Mouse (Mus musculus) midbrain, embryonic 15.5 days (tissue): ENCODE measurements around the gene Scfd2. TPM values are rescaled to one million over a fixed set of nuclear protein-coding genes. Genes with fewer than 3 reads are reported as not detected.

Source experiments
- ATAC-seq: fragments of 200-750 bp; cut with Nextera tagmentation; replicated peaks from 2 replicates; pipeline ENCODE4 v1.8.0; 2017; ENCODE audit warnings: moderate TSS enrichment
- H3K27ac ChIP-seq: fragments of 300-500 bp; sonication (generic); 2 replicates; pipeline ENCODE4 v1.5.1; 2015; ENCODE audit warnings: mild to moderate bottlenecking, inconsistent platforms
- H3K27me3 ChIP-seq: fragments of 300-500 bp; sonication (generic); replicated peaks from 2 replicates; pipeline ENCODE4 v1.6.1; 2015; ENCODE audit warnings: inconsistent platforms
- H3K36me3 ChIP-seq: fragments of 300-500 bp; sonication (generic); replicated peaks from 2 replicates; pipeline ENCODE4 v1.6.1; 2015; ENCODE audit warnings: inconsistent platforms
- H3K4me1 ChIP-seq: fragments of 300-500 bp; sonication (generic); 2 replicates; pipeline ENCODE4 v1.6.1; 2015; ENCODE audit warnings: inconsistent platforms
- H3K4me2 ChIP-seq: fragments of 300-500 bp; sonication (generic); 2 replicates; pipeline ENCODE4 v1.6.1; 2015; ENCODE audit warnings: inconsistent platforms, mild to moderate bottlenecking, moderate library complexity
- H3K4me3 ChIP-seq: fragments of 300-500 bp; sonication (generic); 2 replicates; pipeline ENCODE4 v1.5.1; 2015; ENCODE audit warnings: mild to moderate bottlenecking, inconsistent platforms
- H3K9ac ChIP-seq: fragments of 300-500 bp; sonication (generic); 2 replicates; pipeline ENCODE4 v1.6.1; 2015; ENCODE audit warnings: mild to moderate bottlenecking, inconsistent platforms
- H3K9me3 ChIP-seq: fragments of 300-500 bp; sonication (generic); 2 replicates; pipeline ENCODE4 v1.6.1; 2016; ENCODE audit warnings: inconsistent platforms
- WGBS: fragments of 180-500 bp; shearing (Covaris S2); methylation state at CpG from one replicate; pipeline ENCODE4 v1.1.7; 2015; ENCODE audit warnings: mixed read lengths; 5-methylcytosine and 5-hydroxymethylcytosine counted together
- polyA plus RNA-seq: library from polyadenylated mRNA; unstranded; fragments of >200 nt; fragmentation: Nextera tagmentation; extraction: Ambion mirVana; gene quantifications from 2 replicates; pipeline ENCODE4 v1.2.1, GENCODE M21; 2015

Gene Scfd2
- polyA plus RNA-seq, 1 experiment from 2014 or later = 20.0 TPM

- Histone ChIP-seq H3K36me3 (no peaks in the 10 kb centered on the region), H3K4me3 (no peak overlapping the region), H3K27me3 (peaks cover 14% of the 10 kb centered on the region; the same call in 1 of the 2 replicates), H3K9ac (no peak overlapping the region), H3K4me2 (no peak overlapping the region), H3K27ac (no peak overlapping the region), H3K4me1 (no peaks in the 10 kb centered on the region), H3K9me3 (no peaks in the 10 kb centered on the region)
- WGBS = 73% methylated on average over 12 of the region's 12 CpGs
- no peak for ATAC-seq
These were observed 215.9 kb downstream of the Scfd2 start for GRCm38 (mm10) chr5:74315471-74316245.

GRCm38 (mm10) chr5:74314501-74314900, 217.1 kb downstream of the Scfd2 start:
- ATAC-seq = no peak
- H3K4me2 ChIP-seq = no peak overlapping the region
- no peak overlapping the region for H3K4me3 ChIP-seq
- no peaks in the 10 kb centered on the region for H3K4me1 ChIP-seq
- H3K36me3 ChIP-seq = no peaks in the 10 kb centered on the region
- no peaks in the 10 kb centered on the region for H3K9me3 ChIP-seq
- WGBS = 38% methylated on average over 6 of the region's 6 CpGs
- H3K27ac ChIP-seq = no peak overlapping the region
- peaks cover 14% of the 10 kb centered on the region; the same call in 1 of the 2 replicates for H3K27me3 ChIP-seq
- H3K9ac ChIP-seq = no peak overlapping the region

GRCm38 (mm10) chr5:74313542-74313941, 218.0 kb downstream of the Scfd2 start:
- Histone ChIP-seq H3K9me3 (no peaks in the 10 kb centered on the region), H3K27ac (no peak overlapping the region), H3K36me3 (no peaks in the 10 kb centered on the region), H3K4me2 (no peak overlapping the region), H3K4me1 (no peaks in the 10 kb centered on the region), H3K27me3 (peaks cover 14% of the 10 kb centered on the region; the same call in 1 of the 2 replicates), H3K4me3 (no peak overlapping the region), H3K9ac (no peak overlapping the region)
- no peak for ATAC-seq
- 86% methylated on average over 7 of the region's 7 CpGs for WGBS

- Histone ChIP-seq H3K27me3 (peaks cover 14% of the 10 kb centered on the region; the same call in 1 of the 2 replicates), H3K9ac (no peak overlapping the region), H3K36me3 (no peaks in the 10 kb centered on the region), H3K4me1 (no peaks in the 10 kb centered on the region), H3K9me3 (no peaks in the 10 kb centered on the region), H3K27ac (no peak overlapping the region), H3K4me3 (no peak overlapping the region), H3K4me2 (no peak overlapping the region)
- no peak for ATAC-seq
- 24% methylated on average over 6 of the region's 6 CpGs for WGBS
These were observed 219.7 kb downstream of the Scfd2 start for GRCm38 (mm10) chr5:74311865-74312264.

- peak; percentile 60; the same call in 1 of the 2 replicates for ATAC-seq
- Histone ChIP-seq H3K4me3 (no peak overlapping the region), H3K4me1 (no peaks in the 10 kb centered on the region), H3K27ac (no peak overlapping the region), H3K4me2 (no peak overlapping the region), H3K27me3 (peaks cover 14% of the 10 kb centered on the region; the same call in 1 of the 2 replicates), H3K9me3 (no peaks in the 10 kb centered on the region), H3K36me3 (no peaks in the 10 kb centered on the region), H3K9ac (no peak overlapping the region)
- 25% methylated on average over 6 of the region's 6 CpGs for WGBS
These were observed 220.2 kb downstream of the Scfd2 start for GRCm38 (mm10) chr5:74311200-74311825.

- no peaks in the 10 kb centered on the region for H3K4me1 ChIP-seq
- no peak overlapping the region for H3K4me3 ChIP-seq
- no peaks in the 10 kb centered on the region for H3K36me3 ChIP-seq
- WGBS = 84% methylated on average over 5 of the region's 5 CpGs
- no peak overlapping the region for H3K4me2 ChIP-seq
- no peak overlapping the region for H3K27ac ChIP-seq
- H3K27me3 ChIP-seq = peaks cover 14% of the 10 kb centered on the region; the same call in 1 of the 2 replicates
- no peak for ATAC-seq
- no peak overlapping the region for H3K9ac ChIP-seq
- no peaks in the 10 kb centered on the region for H3K9me3 ChIP-seq
These were observed 221.5 kb downstream of the Scfd2 start for GRCm38 (mm10) chr5:74310101-74310500.

- Histone ChIP-seq H3K9ac (no peak overlapping the region), H3K4me1 (no peaks in the 10 kb centered on the region), H3K9me3 (no peaks in the 10 kb centered on the region), H3K27ac (no peak overlapping the region), H3K27me3 (0 out of 2 replicates have a peak, but pooled peaks cover 3% of the 10 kb centered on the region), H3K36me3 (no peaks in the 10 kb centered on the region), H3K4me2 (no peak overlapping the region), H3K4me3 (no peak overlapping the region)
- no peak for ATAC-seq
- WGBS = 85% methylated on average over 5 of the region's 5 CpGs
These were observed 224.3 kb downstream of the Scfd2 start for GRCm38 (mm10) chr5:74307242-74307641.

- no peak for ATAC-seq
- Histone ChIP-seq H3K4me3 (no peak overlapping the region), H3K9me3 (no peaks in the 10 kb centered on the region), H3K4me1 (no peaks in the 10 kb centered on the region), H3K27me3 (no peaks in the 10 kb centered on the region), H3K9ac (no peak overlapping the region), H3K36me3 (no peaks in the 10 kb centered on the region), H3K27ac (no peak overlapping the region), H3K4me2 (no peak overlapping the region)
- WGBS = 75% methylated on average over 4 of the region's 4 CpGs
These were observed 225.9 kb downstream of the Scfd2 start for GRCm38 (mm10) chr5:74305533-74306189.

GRCm38 (mm10) chr5:74304767-74305166, 226.8 kb downstream of the Scfd2 start:
- Histone ChIP-seq H3K9ac (no peak overlapping the region), H3K4me2 (no peak overlapping the region), H3K4me3 (no peak overlapping the region), H3K9me3 (no peaks in the 10 kb centered on the region), H3K27me3 (no peaks in the 10 kb centered on the region), H3K4me1 (no peaks in the 10 kb centered on the region), H3K36me3 (no peaks in the 10 kb centered on the region), H3K27ac (no peak overlapping the region)
- no peak for ATAC-seq
- 78% methylated on average over 4 of the region's 4 CpGs for WGBS

- 82% methylated on average over 3 of the region's 3 CpGs for WGBS
These were observed 229.2 kb downstream of the Scfd2 start for GRCm38 (mm10) chr5:74302331-74302730.

GRCm38 (mm10) chr5:74301443-74301842, 230.1 kb downstream of the Scfd2 start:
- no peak for ATAC-seq
- 93% methylated on average over 2 of the region's 2 CpGs for WGBS

More at GRCm38 (mm10) chr5:74302331-74302730, 229.2 kb downstream of the Scfd2 start:
- H3K27me3 ChIP-seq = no peaks in the 10 kb centered on the region
- no peak for ATAC-seq
- H3K4me1 ChIP-seq = no peaks in the 10 kb centered on the region
- H3K27ac ChIP-seq = no peak overlapping the region
- no peaks in the 10 kb centered on the region for H3K9me3 ChIP-seq
- H3K36me3 ChIP-seq = no peaks in the 10 kb centered on the region
- H3K4me3 ChIP-seq = no peak overlapping the region
- no peak overlapping the region for H3K4me2 ChIP-seq
- H3K9ac ChIP-seq = no peak overlapping the region

GRCm38 (mm10) chr5:74300931-74301330, 230.6 kb downstream of the Scfd2 start:
- WGBS = 69% methylated on average over 5 of the region's 5 CpGs

More at GRCm38 (mm10) chr5:74301443-74301842, 230.1 kb downstream of the Scfd2 start:
- no peaks in the 10 kb centered on the region for H3K36me3 ChIP-seq
- H3K9ac ChIP-seq = no peak overlapping the region
- H3K4me2 ChIP-seq = no peak overlapping the region
- H3K4me3 ChIP-seq = no peak overlapping the region
- H3K27me3 ChIP-seq = no peaks in the 10 kb centered on the region
- no peak overlapping the region for H3K27ac ChIP-seq
- no peaks in the 10 kb centered on the region for H3K4me1 ChIP-seq
- no peaks in the 10 kb centered on the region for H3K9me3 ChIP-seq

More at GRCm38 (mm10) chr5:74300931-74301330, 230.6 kb downstream of the Scfd2 start:
- Histone ChIP-seq H3K9ac (no peak overlapping the region), H3K36me3 (no peaks in the 10 kb centered on the region), H3K4me2 (no peak overlapping the region), H3K9me3 (no peaks in the 10 kb centered on the region), H3K27ac (no peak overlapping the region), H3K27me3 (no peaks in the 10 kb centered on the region), H3K4me1 (no peaks in the 10 kb centered on the region), H3K4me3 (no peak overlapping the region)
- no peak for ATAC-seq
